In genomic region chr4:88948027-88948859, GRCm38 (mm10) we compare ENCODE assay signal across 17 mouse cellular contexts.
"Had no signal": no experiment of that assay in that cellular context is flagged by ENCODE, and none has a peak within 500 bp of the region (broad histone marks: within the 10 kb centered on the region; RNA-seq: fewer than 3 reads in every experiment).

No protein-coding gene starts in this region.

- H3K27me3 ChIP-seq: midbrain, embryonic 13.5 days; midbrain, embryonic 15.5 days; neural tube, embryonic 13.5 days; neural tube, embryonic 15.5 days had no signal

- H3K4me1 ChIP-seq: midbrain, embryonic 13.5 days; midbrain, embryonic 15.5 days; neural tube, embryonic 13.5 days; neural tube, embryonic 15.5 days had no signal

- H3K27ac ChIP-seq: midbrain, embryonic 13.5 days; midbrain, embryonic 15.5 days; neural tube, embryonic 13.5 days; neural tube, embryonic 15.5 days had no signal

- H3K4me3 ChIP-seq: midbrain, embryonic 13.5 days; midbrain, embryonic 15.5 days; neural tube, embryonic 13.5 days; neural tube, embryonic 15.5 days had no signal

- DNase-seq: lung, adult 18-20 months; lung, embryonic 14.5 days; lung, postnatal 10 days; lung, postnatal 4 days; retina, postnatal 1 day; right cerebral cortex, adult 18-20 months; right cerebral cortex, postnatal 25 days; right cerebral cortex, postnatal 4 days; spleen, adult 18-20 months; thymus, adult 18-20 months; thymus, postnatal 14 days; thymus, postnatal 36 days had no signal

- H3K36me3 ChIP-seq: midbrain, embryonic 13.5 days; midbrain, embryonic 15.5 days; neural tube, embryonic 13.5 days; neural tube, embryonic 15.5 days had no signal

- H3K4me2 ChIP-seq: lung, embryonic 14.5 days; midbrain, embryonic 11.5 days; midbrain, embryonic 13.5 days; midbrain, embryonic 15.5 days; neural tube, embryonic 13.5 days; neural tube, embryonic 15.5 days had no signal

- H3K9me3 ChIP-seq: midbrain, embryonic 13.5 days; midbrain, embryonic 15.5 days; neural tube, embryonic 13.5 days; neural tube, embryonic 15.5 days had no signal

- H3K9ac ChIP-seq: lung, embryonic 14.5 days; midbrain, embryonic 13.5 days; midbrain, embryonic 15.5 days; neural tube, embryonic 13.5 days; neural tube, embryonic 15.5 days had no signal

- ATAC-seq: midbrain, embryonic 13.5 days; midbrain, embryonic 15.5 days had no signal
